Mouse (Mus musculus): ENCODE results near the gene Ankrd11. TPM values are rescaled to one million over a fixed set of nuclear protein-coding genes. Genes with fewer than 3 reads are reported as not detected.

Ankrd11 gene
- total RNA-seq, 2 experiments from 2014 or later = 165 to 176 TPM

DNA sequence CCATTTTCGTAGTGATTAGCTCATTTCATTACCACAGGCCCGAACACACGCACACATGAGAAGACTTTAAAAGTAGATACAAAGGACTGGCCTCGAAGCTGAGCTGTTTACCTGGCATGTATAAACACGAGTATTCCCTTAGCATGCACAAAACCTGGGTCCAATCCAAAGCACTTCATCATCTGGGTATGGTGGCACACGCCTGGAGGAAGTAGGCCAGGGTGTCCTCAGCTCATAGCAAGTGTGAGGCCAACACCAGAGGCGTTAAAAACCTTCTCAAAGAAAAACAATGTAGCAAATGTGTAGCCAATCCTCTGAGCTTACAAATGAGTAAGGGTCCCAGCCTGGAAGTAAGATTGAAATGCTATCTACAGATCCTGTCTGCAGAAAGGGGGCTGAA, 27.6 kb downstream of the Ankrd11 start:
- DNase-seq (ENCODE audit: low spot score in 2 of 2) = no peak

DNA sequence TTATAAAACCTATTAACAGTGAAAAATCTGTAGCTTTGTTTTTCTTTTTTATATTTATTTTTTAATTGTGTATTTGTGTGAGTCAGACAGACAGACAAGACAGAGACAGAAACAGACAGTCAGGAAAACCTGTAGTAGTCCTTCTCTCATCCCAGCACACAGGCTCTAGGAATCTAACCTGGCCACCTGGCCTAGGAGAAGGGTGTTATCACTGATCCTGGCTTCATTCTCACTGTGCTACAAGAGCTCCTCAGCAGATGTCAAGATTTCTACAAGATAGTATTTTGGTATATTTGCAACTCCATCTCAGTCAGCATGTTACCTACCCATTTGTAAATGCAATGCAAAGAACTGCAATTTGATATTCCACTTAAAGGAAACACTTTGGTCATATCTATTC, 30.8 kb downstream of the Ankrd11 start:
- DNase-seq (ENCODE audit: low spot score in 2 of 2) = no peak

- no peak for DNase-seq (ENCODE audit: low spot score in 2 of 2)
Observed at GRCm38 (mm10) chr8:123005805-123006204, 36.3 kb downstream of the Ankrd11 start.

DNA sequence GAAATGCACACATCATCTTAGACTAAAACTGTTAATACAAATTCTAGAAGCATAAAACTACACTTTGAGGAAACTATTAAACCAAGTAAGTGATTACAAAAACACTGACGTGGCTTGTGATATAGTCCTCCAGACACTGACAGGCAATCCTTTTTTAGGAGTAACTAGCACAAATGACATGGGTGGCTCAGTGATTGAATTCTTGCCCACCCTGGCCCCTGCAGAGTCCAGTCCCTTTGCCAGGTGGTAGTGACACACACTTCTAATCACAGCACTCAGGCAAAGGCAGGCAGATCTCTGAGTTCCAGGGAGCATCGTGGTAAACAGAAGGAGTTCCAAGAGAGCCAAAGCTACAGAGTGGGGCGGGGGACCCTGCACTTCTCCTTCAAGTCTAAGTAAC, 36.7 kb downstream of the Ankrd11 start:
- no peak for DNase-seq (ENCODE audit: low spot score in 2 of 2)

DNA sequence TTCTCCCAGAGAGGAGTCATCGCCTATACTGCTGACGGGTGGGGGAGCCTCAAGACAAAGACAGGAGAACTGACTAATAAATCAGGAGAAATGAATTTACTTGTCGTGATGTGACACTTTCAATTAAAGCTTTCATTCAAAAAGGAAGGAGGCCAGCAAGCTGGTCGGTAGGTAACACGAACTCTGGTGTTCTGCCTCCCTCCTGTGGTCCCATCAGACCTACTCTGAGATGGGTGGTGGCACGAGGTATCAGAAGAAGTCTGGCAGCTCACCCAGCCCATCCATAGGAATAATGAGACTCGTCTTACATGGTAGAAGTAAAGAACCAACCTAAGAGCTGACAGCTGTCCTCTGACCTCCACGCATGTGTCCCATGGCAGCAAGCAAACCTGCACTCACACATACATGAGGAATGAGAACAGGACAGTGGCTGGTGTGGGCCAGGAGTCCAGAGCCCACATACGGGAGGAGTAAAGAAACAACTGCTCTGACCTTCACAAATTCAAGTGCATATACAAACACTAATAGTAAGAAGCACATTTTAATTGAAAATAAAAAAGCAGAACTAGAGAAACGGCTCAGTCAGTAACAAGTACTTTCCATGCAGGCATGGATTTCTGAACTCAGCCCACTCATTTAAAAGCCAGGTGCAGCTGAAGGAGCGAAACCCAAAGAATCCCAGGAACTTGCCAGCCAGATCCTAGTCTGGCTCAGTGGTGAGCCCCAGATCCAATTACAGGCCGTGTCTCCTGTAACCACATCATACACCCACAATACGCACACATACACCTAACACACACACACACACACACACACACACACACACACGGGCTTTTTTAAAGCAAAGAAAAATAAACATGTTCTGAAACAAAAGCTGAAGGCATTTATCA, 37.8 kb downstream of the Ankrd11 start:
- no peak for DNase-seq (ENCODE audit: low spot score in 2 of 2)

DNA sequence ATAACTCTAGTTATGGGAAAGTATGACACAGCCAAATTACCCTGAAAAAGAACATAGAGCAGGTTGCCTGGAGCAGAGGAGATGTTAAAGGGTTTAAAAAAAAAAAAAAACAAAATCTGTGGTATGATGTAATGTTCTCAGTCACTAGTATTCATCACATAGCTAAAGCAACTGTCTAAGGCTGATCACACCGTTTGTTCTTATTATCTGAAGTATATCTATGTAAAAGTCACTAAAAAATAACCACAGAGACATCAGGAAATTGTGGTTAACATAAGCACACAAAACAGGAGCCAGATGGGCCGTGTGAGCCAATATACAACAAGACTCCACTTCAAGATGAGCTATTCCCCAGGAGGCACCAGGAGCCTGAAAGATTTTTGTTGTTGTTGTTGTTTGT, 41.8 kb downstream of the Ankrd11 start:
- DNase-seq (ENCODE audit: low spot score in 2 of 2) = no peak

- DNase-seq (ENCODE audit: low spot score in 2 of 2) = no peak
Observed at GRCm38 (mm10) chr8:122997963-122998362, 44.1 kb downstream of the Ankrd11 start.

GRCm38 (mm10) chr8:122993740-122994139, 48.3 kb downstream of the Ankrd11 start:
- DNase-seq (ENCODE audit: low spot score in 2 of 2) = no peak

- DNase-seq (ENCODE audit: low spot score in 2 of 2) = no peak
Observed at GRCm38 (mm10) chr8:122993031-122993430, 49.0 kb downstream of the Ankrd11 start.

GRCm38 (mm10) chr8:122992296-122992695, 49.8 kb downstream of the Ankrd11 start:
- DNase-seq (ENCODE audit: low spot score in 2 of 2) = no peak

GRCm38 (mm10) chr8:122991368-122991767, 50.7 kb downstream of the Ankrd11 start:
- no peak for DNase-seq (ENCODE audit: low spot score in 2 of 2)

- DNase-seq (ENCODE audit: low spot score in 2 of 2) = no peak
Observed at GRCm38 (mm10) chr8:122989976-122990375, 52.1 kb downstream of the Ankrd11 start.

DNA sequence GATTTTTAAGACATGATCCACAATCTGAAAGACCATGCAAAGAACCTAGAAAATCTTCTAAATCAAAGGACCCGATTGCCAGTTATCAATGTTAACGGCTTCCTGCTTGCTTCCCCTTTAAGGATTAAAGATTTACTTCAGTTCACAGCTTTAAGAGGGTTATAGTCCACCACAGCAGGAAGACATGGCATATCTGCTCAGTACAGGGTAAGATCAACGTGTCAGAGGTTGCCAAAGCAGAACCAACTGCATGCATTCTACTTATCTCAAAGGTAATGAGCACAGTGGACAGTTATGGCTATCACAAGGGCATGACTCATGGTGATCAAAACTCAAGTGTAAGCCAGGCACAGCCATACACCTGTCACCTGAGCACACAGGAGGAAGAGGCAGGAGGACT, 53.1 kb downstream of the Ankrd11 start:
- no peak for DNase-seq (ENCODE audit: low spot score in 2 of 2)

GRCm38 (mm10) chr8:122987255-122987654, 54.8 kb downstream of the Ankrd11 start:
- DNase-seq (ENCODE audit: low spot score in 2 of 2) = no peak

DNA sequence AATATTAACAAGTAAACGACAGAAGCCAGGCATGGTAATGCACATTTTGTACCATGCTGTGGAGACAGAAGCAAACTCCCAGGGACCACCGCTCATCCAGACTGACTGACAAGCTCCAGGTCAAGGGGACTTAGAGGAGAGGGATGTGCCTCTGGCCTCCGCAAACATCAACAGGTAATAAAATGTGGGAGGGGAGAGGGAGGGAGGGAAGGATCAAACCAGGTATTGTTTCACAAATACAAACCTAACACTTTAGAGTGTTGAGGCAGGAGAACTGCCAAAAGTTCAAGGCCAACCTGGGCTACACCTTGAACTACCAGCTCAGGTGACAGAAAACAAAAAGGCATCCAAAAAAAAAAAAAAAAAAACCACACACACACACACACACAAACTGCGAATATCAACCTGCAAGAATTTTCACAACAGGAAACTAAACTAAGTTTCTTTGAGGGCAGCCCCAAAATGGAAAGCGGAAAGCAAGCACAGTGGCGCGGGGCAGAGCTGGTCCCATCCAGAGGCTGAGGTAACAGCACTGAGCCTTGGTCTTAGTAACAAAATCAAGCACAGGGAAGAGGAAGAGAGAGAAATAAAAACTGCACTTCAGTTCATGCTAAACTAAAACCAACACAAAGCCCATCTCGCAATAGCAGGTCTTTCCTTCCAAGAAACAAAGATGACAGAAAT, 55.4 kb downstream of the Ankrd11 start:
- DNase-seq (ENCODE audit: low spot score in 2 of 2) = no peak

DNA sequence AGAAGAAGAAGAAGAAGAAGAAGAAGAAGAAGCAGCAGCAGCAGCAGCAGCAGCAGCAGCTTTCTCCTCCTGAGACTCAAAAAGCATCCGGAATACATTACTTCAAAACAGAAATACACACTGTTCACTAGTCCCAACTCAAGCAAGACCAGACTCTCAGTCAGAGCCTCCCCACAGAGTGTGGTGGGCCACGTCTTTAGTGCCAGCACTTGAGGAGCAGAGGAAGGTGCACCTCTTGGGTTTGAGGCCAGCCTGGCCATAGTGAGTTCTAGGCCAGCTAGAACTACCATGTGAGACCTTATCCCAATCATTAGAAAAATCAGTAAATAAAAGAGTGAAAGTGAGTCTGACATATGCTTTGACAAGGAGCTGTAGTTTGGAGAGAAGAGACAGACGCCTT, 57.9 kb downstream of the Ankrd11 start:
- no peak for DNase-seq (ENCODE audit: low spot score in 2 of 2)

GRCm38 (mm10) chr8:122983178-122983942, 58.7 kb downstream of the Ankrd11 start:
- no peak for DNase-seq (ENCODE audit: low spot score in 2 of 2)

DNA sequence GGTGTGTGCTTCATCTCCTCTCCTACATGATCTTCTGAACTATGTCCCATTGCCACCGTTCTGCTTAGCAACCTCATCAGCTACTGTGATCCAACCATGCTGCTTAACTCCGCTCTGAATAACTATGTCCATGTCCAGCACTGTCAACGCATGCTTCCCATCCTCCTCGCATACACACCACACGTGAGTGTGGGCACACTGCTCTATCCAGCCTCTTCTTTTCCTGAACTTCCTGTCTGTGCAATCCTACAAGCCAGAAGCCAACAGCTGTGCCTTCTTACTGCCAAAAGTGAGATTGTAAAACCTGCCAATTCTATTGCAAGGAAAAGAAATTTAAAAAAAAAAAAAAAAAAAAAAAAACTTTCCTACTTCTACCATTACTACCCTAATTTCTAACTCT, 60.4 kb downstream of the Ankrd11 start:
- no peak for DNase-seq (ENCODE audit: low spot score in 2 of 2)

DNA sequence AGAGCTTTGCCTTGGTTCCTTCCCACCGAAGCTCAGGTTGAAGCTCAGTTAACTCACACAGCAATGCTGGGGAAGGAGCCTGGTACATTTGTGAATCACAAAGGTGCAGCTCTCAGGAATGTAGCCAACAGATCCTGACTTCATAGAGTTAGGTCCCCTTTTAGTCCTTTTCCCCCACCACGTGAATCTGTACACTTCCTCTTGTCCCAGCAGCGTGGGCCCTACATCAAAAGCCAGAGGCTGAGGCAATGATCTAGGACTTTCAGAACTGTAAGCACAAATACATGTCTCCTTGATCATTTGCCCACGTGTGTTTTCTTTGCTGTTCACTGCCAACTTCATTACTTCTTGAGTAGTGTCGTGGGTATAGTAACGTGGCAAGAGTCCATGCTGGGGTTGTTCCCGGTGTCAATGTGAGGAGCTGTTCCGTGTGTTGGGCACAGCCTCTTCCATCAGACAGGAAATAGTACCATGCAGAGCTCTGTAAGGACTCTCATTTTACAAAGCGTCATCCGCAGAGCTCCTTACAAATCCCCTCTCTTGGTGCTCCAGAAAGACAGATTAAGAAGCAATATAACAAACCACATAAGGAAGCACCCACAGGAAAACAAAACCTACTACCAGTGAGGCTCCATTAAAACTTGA, 62.1 kb downstream of the Ankrd11 start:
- DNase-seq (ENCODE audit: low spot score in 2 of 2) = no peak

GRCm38 (mm10) chr8:122979424-122979823, 62.7 kb downstream of the Ankrd11 start:
- no peak for DNase-seq (ENCODE audit: low spot score in 2 of 2)

DNA sequence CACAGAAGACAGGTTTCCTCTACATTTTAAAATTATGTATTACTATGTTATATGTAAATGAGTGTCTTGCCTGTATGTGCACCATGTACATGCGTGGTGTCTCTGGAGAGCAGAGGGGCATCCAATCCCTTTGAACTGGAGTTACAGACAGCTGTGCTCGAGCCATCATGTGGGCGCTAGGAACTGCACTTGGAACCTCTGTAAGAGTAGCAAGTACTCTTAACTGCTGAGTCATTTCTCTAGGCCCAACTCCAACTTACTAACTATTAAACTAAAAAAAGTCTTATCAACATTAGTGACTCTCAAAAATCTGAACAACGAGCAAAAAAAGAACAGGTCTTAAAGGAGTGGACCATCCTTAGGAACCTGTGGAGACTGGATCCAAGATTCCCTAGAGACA, 66.0 kb downstream of the Ankrd11 start:
- DNase-seq (ENCODE audit: low spot score in 2 of 2) = no peak
